Mouse (Mus musculus) liver, adult (tissue): Measurements from ENCODE around the gene Atl3.

Source experiments
- GATA4 ChIP-seq: IDR thresholded peaks from 2 replicates; pipeline ENCODE4 v1.6.1; 2014; ENCODE audit warnings: mild to moderate bottlenecking, low read length; ENCODE audit not compliant: insufficient replicate concordance

Atl3 gene

GRCm38 (mm10) chr19:7493352-7494186, at the start of gene Atl3:
Gene Atl3, plus strand, starts transcription at chr19:7494040.
- TF ChIP-seq GATA4, result no peak

- TF ChIP-seq GATA4, result no peak
Measured at GRCm38 (mm10) chr19:7445105-7445504, 48.7 kb upstream of the Atl3 start.

- TF ChIP-seq GATA4, result no peak
Measured at GRCm38 (mm10) chr19:7445596-7445995, 48.2 kb upstream of the Atl3 start.

DNA sequence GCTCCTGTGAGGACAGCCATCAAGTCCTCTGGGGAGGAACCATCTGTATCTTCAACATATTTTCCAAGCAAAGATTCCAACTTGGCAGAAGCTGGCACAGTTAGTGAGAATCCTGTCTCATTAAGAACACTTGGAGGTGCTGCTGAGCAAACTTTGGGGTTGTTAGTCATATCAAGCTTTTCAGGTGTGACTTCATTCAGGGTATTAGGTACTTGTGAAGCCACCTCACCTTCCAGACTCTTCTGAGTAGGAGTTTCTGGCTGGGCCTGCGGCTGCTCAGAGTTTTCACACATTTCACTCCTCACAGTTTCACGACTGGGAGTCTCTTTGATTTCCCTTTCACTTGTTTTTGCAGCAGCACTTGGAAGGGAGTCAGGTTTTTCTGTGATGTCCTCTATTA, 37.0 kb upstream of the Atl3 start:
- no peak for TF ChIP-seq GATA4

GRCm38 (mm10) chr19:7458901-7459300, 34.9 kb upstream of the Atl3 start:
- TF ChIP-seq GATA4, result no peak

- TF ChIP-seq GATA4, result no peak
Measured at GRCm38 (mm10) chr19:7459370-7459769, 34.5 kb upstream of the Atl3 start.

- TF ChIP-seq GATA4, result no peak
Measured at GRCm38 (mm10) chr19:7467915-7468314, 25.9 kb upstream of the Atl3 start.

DNA sequence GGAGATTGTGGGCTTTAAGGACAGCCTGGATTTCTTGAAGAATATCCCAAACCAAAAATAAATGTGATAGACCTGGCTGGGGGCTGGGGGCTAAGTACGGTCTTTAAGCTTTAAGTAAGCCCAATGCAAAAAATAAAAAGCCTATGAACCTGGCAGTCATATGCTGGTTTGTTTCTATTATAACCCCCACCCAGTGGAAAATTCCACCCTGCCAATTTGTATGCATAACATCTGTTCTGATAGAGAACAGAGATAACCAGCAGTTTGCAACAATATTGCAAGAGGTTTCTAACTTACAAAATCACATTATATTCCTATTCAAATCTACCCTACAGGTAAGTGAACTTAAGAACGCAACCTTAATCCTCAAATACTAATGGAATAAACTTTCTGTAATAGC, 23.2 kb upstream of the Atl3 start:
- no peak for TF ChIP-seq GATA4

DNA sequence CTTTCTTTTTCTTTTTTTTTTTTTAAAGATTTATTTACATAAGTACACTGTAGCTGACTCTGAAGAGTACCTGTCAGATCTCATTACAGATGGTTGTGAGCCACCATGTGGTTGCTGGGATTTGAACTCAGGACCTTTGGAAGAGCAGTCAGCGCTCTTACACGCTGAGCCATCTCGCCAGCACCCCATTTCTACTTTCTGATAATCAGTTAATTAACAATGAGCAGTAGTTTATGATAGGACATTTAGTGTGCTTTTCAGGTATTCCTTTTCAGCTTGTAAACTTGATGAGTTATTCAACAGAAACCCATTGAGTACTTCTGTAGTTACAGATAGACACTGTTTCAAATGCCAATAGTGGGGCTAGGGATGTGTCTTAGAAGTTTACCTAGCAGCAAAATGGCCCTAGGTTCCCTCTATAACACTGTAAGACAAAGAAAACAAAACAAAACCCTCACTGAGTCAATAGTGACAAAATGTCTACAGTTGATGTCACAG, 14.0 kb upstream of the Atl3 start:
- TF ChIP-seq GATA4, result no peak

DNA sequence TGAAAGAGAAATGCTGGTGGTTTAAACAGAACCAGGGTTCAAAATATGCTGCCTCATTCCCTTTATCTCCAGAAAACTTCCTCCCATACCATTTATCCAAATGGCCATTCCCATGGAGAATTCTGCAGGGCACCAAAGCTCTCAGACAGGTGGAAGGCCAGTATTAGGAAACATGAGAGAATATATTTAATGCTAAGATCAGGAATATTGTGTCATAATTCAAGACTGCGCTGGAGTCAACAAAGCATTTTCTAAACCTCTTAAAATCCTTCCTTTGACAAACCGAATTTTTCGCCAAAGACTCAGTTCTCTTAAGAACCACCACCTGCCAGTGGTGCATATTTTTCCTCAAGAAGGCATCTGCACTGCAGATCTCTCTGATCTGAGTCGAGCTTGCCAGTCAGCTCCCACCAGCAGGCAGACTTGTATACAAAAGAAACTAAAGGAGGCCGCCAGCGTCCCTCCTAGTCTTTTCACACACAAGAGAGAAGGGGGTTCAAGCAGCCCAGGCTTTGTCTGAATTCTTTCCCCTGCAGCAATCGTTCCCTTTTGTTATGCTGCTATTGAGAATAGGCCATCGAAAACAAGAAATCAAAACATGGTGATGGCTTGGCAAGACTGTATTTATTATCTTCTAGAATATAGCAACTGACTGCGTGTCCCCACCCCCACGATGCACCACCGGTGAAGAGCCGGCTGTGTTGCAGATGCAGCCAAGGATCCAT, 12.1 kb upstream of the Atl3 start:
- TF ChIP-seq GATA4, result no peak

- no peak for TF ChIP-seq GATA4
Measured at GRCm38 (mm10) chr19:7482266-7482598, 11.6 kb upstream of the Atl3 start.

GRCm38 (mm10) chr19:7482599-7483511, 11.0 kb upstream of the Atl3 start, which contains the start of gene Rtn3:
Gene Rtn3, minus strand, starts transcription at chr19:7483281.
- no peak for TF ChIP-seq GATA4

DNA sequence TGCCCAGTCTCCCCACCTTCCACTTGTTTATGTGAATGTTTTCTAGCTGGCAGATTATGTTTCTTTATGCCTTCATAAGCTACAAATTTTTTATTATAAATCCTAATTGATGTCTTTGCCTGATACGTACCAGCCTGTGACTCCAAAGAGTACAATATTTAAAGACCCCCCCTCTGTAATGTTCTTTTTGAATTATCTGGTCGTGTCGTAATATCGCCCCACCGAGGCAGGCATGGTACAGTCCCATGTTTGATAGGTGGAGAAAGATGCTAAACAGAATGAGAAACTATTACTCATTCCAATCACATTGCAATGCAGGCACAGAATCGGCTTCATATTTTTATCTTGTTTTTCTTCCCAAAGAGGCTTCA, 10.3 kb upstream of the Atl3 start:
- no peak for TF ChIP-seq GATA4

- no peak for TF ChIP-seq GATA4
Measured at GRCm38 (mm10) chr19:7484076-7484475, 9.8 kb upstream of the Atl3 start.

DNA sequence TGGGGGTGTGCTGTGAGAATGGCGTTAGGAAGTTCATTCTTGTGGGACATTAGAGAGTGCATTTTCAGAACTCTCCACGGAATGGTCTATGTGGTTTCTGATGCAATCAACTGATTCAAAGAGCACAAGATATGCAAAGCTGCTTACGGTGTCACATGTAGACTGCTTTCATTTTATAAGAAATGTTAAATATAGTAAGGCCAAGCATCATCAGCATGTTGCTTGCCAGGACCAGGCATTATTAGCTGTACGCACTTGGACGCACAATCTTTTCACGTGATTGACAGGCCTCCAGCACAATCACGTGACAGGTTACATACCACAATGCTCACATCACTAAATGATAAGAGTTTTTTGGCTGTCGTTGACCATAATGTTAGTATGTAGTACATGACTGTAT, 6.2 kb upstream of the Atl3 start:
- TF ChIP-seq GATA4, result no peak
